In the genomic region with DNA sequence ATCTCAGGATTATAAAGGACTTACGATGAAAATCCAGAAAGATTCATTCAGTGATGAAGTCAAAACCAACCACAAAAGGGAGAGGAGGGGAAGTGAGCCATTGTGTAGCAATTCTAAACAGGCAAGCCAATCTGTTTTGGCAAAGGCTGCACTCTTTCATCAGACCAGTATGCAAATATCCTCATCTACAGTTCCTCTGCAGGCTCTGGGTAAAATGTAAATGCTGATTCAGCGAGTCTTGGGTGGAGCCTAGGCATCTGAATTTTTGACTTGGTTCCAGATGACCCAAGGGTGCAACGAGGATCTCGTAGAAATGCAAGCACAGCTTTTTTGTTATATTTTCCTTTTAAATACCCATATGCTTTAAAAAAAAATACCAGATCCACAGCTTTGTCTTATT, we compare ENCODE assay signal across 19 mouse cellular contexts. TPM values are rescaled to one million over a fixed set of nuclear protein-coding genes. Genes with fewer than 3 reads are reported as not detected.
DNase-seq lines count a peak whose midpoint lies in the region; ATAC-seq and TF ChIP-seq lines count a peak whose summit lies in the region.
"Had no signal": no experiment of that assay in that cellular context is flagged by ENCODE, and none has a peak within 500 bp of the region (broad histone marks: within the 10 kb centered on the region; RNA-seq: fewer than 3 reads in every experiment).

No protein-coding gene starts in this region.

- no peaks in the 10 kb centered on the region; the same call in 1 of the 2 replicates for H3K4me1 ChIP-seq in forebrain, embryonic 16.5 days (replicated peaks; ENCODE audit: control insufficient read depth, insufficient read depth, low read length)
- no peaks in the 10 kb centered on the region for H3K4me1 ChIP-seq in forebrain, embryonic 12.5 days
- H3K4me1 ChIP-seq in lung, postnatal 0 days (ENCODE audit: insufficient read depth, low read depth, low read length): no peaks in the 10 kb centered on the region
- H3K4me1 ChIP-seq: midbrain, embryonic 12.5 days had no signal

- no peak for TF ChIP-seq CTCF in lung, postnatal 0 days (IDR thresholded peaks at IDR 0.05)

- no peak overlapping the region for H3K4me2 ChIP-seq in forebrain, embryonic 16.5 days (ENCODE audit: low read length)
- H3K4me2 ChIP-seq in forebrain, embryonic 12.5 days: no peak overlapping the region
- H3K4me2 ChIP-seq in lung, postnatal 0 days (replicated peaks; ENCODE audit: low read depth, low read length): no peak overlapping the region
- H3K4me2 ChIP-seq: midbrain, embryonic 12.5 days had no signal

- no peak overlapping the region for H3K27ac ChIP-seq in forebrain, embryonic 16.5 days (ENCODE audit: low read length)
- H3K27ac ChIP-seq in forebrain, embryonic 12.5 days: no peak overlapping the region
- no peak overlapping the region for H3K27ac ChIP-seq in lung, postnatal 0 days (ENCODE audit: low read length)
- H3K27ac ChIP-seq: midbrain, embryonic 12.5 days; stomach, postnatal 0 days had no signal

- H3K36me3 ChIP-seq in forebrain, embryonic 16.5 days (ENCODE audit: control insufficient read depth, insufficient read depth): no peaks in the 10 kb centered on the region
- no peaks in the 10 kb centered on the region for H3K36me3 ChIP-seq in forebrain, embryonic 12.5 days (replicated peaks)
- no peaks in the 10 kb centered on the region for H3K36me3 ChIP-seq in lung, postnatal 0 days (ENCODE audit: insufficient read depth, low read length)
- H3K36me3 ChIP-seq: midbrain, embryonic 12.5 days had no signal

- H3K9me3 ChIP-seq in forebrain, embryonic 16.5 days (ENCODE audit: control insufficient read depth, low read length): no peaks in the 10 kb centered on the region
- no peaks in the 10 kb centered on the region for H3K9me3 ChIP-seq in forebrain, embryonic 12.5 days
- H3K9me3 ChIP-seq in lung, postnatal 0 days (ENCODE audit: low read length): no peaks in the 10 kb centered on the region
- H3K9me3 ChIP-seq: midbrain, embryonic 12.5 days had no signal

- peak; percentile 81 for ATAC-seq in forebrain, embryonic 16.5 days
- no peak for ATAC-seq in forebrain, embryonic 12.5 days (ENCODE audit: low FRiP score)
- peak; percentile 54; the same call in 1 of the 2 replicates for ATAC-seq in lung, postnatal 0 days
- ATAC-seq: CD4-positive, CD25-positive, alpha-beta regulatory T cell, adult 4 months; hindbrain, embryonic 16.5 days; intestine, postnatal 0 days had no signal

- no peak overlapping the region for H3K4me3 ChIP-seq in forebrain, embryonic 16.5 days (replicated peaks; ENCODE audit: low read length)
- H3K4me3 ChIP-seq in forebrain, embryonic 12.5 days (replicated peaks): no peak overlapping the region
- H3K4me3 ChIP-seq in lung, postnatal 0 days (ENCODE audit: low read depth, low read length): no peak overlapping the region
- H3K4me3 ChIP-seq: midbrain, embryonic 12.5 days had no signal

- DNase-seq in lung, postnatal 0 days (ENCODE audit: low spot score): peak; percentile 68
- no peak for DNase-seq in lung, postnatal 25 days (ENCODE audit: low spot score)
- DNase-seq in Muller cell, postnatal 12 days (ENCODE audit: inconsistent ontology term): peak; percentile 52
- peak; percentile 6 for DNase-seq in lung, postnatal 36 days
- DNase-seq in right cerebral cortex, postnatal 4 days: no peak
- no peak for DNase-seq in heart, adult 11 months
- DNase-seq: adrenal gland, postnatal 25 days; cerebellum, adult 9-10 months; heart, postnatal 4 days; kidney, postnatal 36 days; liver; right cerebral cortex, postnatal 14 days had no signal

- H3K27me3 ChIP-seq in forebrain, embryonic 16.5 days (replicated peaks; ENCODE audit: control insufficient read depth, insufficient read depth, low read length): no peaks in the 10 kb centered on the region
- H3K27me3 ChIP-seq in forebrain, embryonic 12.5 days: no peaks in the 10 kb centered on the region
- no peaks in the 10 kb centered on the region for H3K27me3 ChIP-seq in lung, postnatal 0 days (replicated peaks; ENCODE audit: insufficient read depth, low read length)
- H3K27me3 ChIP-seq: midbrain, embryonic 12.5 days had no signal

- no peak for TF ChIP-seq EP300 in lung, postnatal 0 days (IDR thresholded peaks at IDR 0.05)

- WGBS in forebrain, embryonic 16.5 days: 17% methylated on average over 4 of the region's 4 CpGs
- 72% methylated on average over 4 of the region's 4 CpGs for WGBS in forebrain, embryonic 12.5 days
- 37% methylated on average over 4 of the region's 4 CpGs for WGBS in lung, postnatal 0 days

- H3K9ac ChIP-seq in forebrain, embryonic 16.5 days (replicated peaks; ENCODE audit: low read depth, low read length): no peak overlapping the region
- H3K9ac ChIP-seq in forebrain, embryonic 12.5 days: no peak overlapping the region
- H3K9ac ChIP-seq in lung, postnatal 0 days (replicated peaks; ENCODE audit: low read depth): no peak overlapping the region
- H3K9ac ChIP-seq: midbrain, embryonic 12.5 days had no signal

RNA-seq across cellular contexts. Expression of gene Srpx, which starts 9.0 kb away (rescaled TPM):
- 3.4 and 5.3 TPM in 2 replicates for polyA plus RNA-seq in forebrain, embryonic 16.5 days (2015; fragmentation: Nextera tagmentation; extraction: Ambion mirVana)
- polyA plus RNA-seq in forebrain, embryonic 12.5 days (2016; fragmentation: Nextera tagmentation; extraction: Ambion mirVana): 5.3 and 7.3 TPM in 2 replicates
- 12.5 and 13.9 TPM in 2 replicates for polyA plus RNA-seq in lung, postnatal 0 days (2015; fragmentation: Nextera tagmentation; extraction: Ambion mirVana)
- polyA plus RNA-seq: CD4-positive, CD25-positive, alpha-beta regulatory T cell, adult 4 months had no signal

Comparison
In these comparisons a context has a peak if more than half of its experiments do, and no peak if none do; other contexts are left out.
1. DNase-seq: peak in lung, postnatal 0 days (single experiment), Muller cell, postnatal 12 days (single experiment) and lung, postnatal 36 days (single experiment); none in lung, postnatal 25 days (single experiment), right cerebral cortex, postnatal 4 days (single experiment) and heart, adult 11 months (single experiment).